Mouse (Mus musculus) liver, embryonic 12.5 days (tissue): ENCODE results near the gene Slc38a4. TPM values are rescaled to one million over a fixed set of nuclear protein-coding genes. Genes with fewer than 3 reads are reported as not detected.

Experiments used
- ATAC-seq: fragments of 200-750 bp; cut with Nextera tagmentation; 2 replicates; pipeline ENCODE4 v1.8.0; 2017; ENCODE audit warnings: moderate number of reproducible peaks, mild to moderate bottlenecking, moderate library complexity
- H3K27ac ChIP-seq: fragments of 300-500 bp; sonication (generic); 2 replicates; pipeline ENCODE4 v1.5.1; 2016; ENCODE audit warnings: mild to moderate bottlenecking
- H3K27me3 ChIP-seq: fragments of 300-500 bp; sonication (generic); replicated peaks from 2 replicates; pipeline ENCODE4 v1.6.1; 2016; ENCODE audit warnings: mild to moderate bottlenecking, moderate library complexity
- H3K36me3 ChIP-seq: fragments of 300-500 bp; sonication (generic); 2 replicates; pipeline ENCODE4 v1.6.1; 2016; ENCODE audit warnings: mild to moderate bottlenecking, moderate library complexity
- H3K4me1 ChIP-seq: fragments of 300-500 bp; sonication (generic); 2 replicates; pipeline ENCODE4 v1.6.1; 2016
- H3K4me2 ChIP-seq: fragments of 300-500 bp; sonication (generic); 2 replicates; pipeline ENCODE4 v1.6.1; 2016; ENCODE audit warnings: mild to moderate bottlenecking, moderate library complexity
- H3K4me3 ChIP-seq: fragments of 300-500 bp; sonication (generic); 2 replicates; pipeline ENCODE4 v1.5.1; 2016; ENCODE audit warnings: mild to moderate bottlenecking, moderate library complexity
- H3K9ac ChIP-seq: fragments of 300-500 bp; sonication (generic); 2 replicates; pipeline ENCODE4 v1.6.1; 2016; ENCODE audit warnings: mild to moderate bottlenecking, moderate library complexity
- H3K9me3 ChIP-seq: fragments of 300-500 bp; sonication (generic); replicated peaks from 2 replicates; pipeline ENCODE4 v1.6.1; 2016; ENCODE audit warnings: mild to moderate bottlenecking, moderate library complexity
- WGBS: fragments of 180-500 bp; shearing (Covaris S2); methylation state at CpG from one replicate; pipeline ENCODE4 v1.1.7; 2016; ENCODE audit not compliant: insufficient replicate concordance; 5-methylcytosine and 5-hydroxymethylcytosine counted together
- polyA plus RNA-seq: library from polyadenylated mRNA; unstranded; fragments of >200 nt; fragmentation: Nextera tagmentation; extraction: Ambion mirVana; gene quantifications from 2 replicates; pipeline ENCODE4 v1.2.1, GENCODE M21; 2016

Gene Slc38a4
- polyA plus RNA-seq, 1 experiment from 2014 or later = 43.1 TPM

DNA sequence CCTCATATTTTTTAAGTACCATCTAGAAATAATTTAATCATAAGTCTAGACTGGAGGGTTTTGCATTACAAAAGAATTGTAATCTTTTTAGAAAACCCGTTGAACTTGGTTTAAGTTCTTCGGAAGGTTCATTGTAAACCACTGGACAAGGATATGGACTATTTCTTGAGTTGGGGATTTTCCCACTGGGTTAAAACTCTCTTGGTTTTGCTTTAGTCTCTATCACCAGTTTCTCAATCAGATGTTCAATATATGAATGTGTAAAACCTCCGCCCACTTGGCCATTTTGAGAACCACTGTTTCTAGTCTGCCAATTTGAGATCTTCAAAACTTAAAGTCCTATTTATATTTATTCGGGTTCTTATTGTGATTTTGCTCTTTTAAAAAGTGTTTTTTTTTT lies 25.6 kb downstream of the Slc38a4 start:
- Histone ChIP-seq H3K4me3 (no peak overlapping the region), H3K27ac (no peak overlapping the region), H3K4me2 (no peak overlapping the region), H3K4me1 (peaks cover 5% of the 10 kb centered on the region; the same call in 1 of the 2 replicates), H3K9me3 (no peaks in the 10 kb centered on the region), H3K9ac (no peak overlapping the region), H3K27me3 (no peaks in the 10 kb centered on the region), H3K36me3 (no peaks in the 10 kb centered on the region)
- no peak for ATAC-seq
- 75% methylated on average over 4 of the region's 4 CpGs for WGBS

- no peaks in the 10 kb centered on the region for H3K9me3 ChIP-seq
- H3K4me1 ChIP-seq = peaks cover 5% of the 10 kb centered on the region; the same call in 1 of the 2 replicates
- no peak overlapping the region for H3K4me2 ChIP-seq
- 60% methylated on average over 9 of the region's 9 CpGs for WGBS
- H3K27me3 ChIP-seq = no peaks in the 10 kb centered on the region
- H3K36me3 ChIP-seq = no peaks in the 10 kb centered on the region
- ATAC-seq = no peak
- no peak overlapping the region for H3K9ac ChIP-seq
- H3K27ac ChIP-seq = no peak overlapping the region
- no peak overlapping the region for H3K4me3 ChIP-seq
Observed at GRCm38 (mm10) chr15:97029064-97029791, 26.5 kb downstream of the Slc38a4 start.

GRCm38 (mm10) chr15:97028651-97029050 lies 27.1 kb downstream of the Slc38a4 start:
- Histone ChIP-seq H3K4me2 (no peak overlapping the region), H3K9ac (no peak overlapping the region), H3K4me1 (peaks cover 4% of the 10 kb centered on the region; the same call in 1 of the 2 replicates), H3K36me3 (no peaks in the 10 kb centered on the region), H3K4me3 (no peak overlapping the region), H3K27me3 (no peaks in the 10 kb centered on the region), H3K27ac (no peak overlapping the region), H3K9me3 (no peaks in the 10 kb centered on the region)
- ATAC-seq = peak; percentile 68
- WGBS = 63% methylated on average over 11 of the region's 11 CpGs

GRCm38 (mm10) chr15:97028046-97028634 lies 27.6 kb downstream of the Slc38a4 start:
- Histone ChIP-seq H3K4me2 (no peak overlapping the region), H3K4me1 (no peaks in the 10 kb centered on the region), H3K27ac (peak overlapping the region; percentile 53; the same call in 1 of the 2 replicates), H3K36me3 (no peaks in the 10 kb centered on the region), H3K9me3 (no peaks in the 10 kb centered on the region), H3K9ac (no peak overlapping the region), H3K4me3 (no peak overlapping the region), H3K27me3 (no peaks in the 10 kb centered on the region)
- ATAC-seq = no peak
- 36% methylated on average over 4 of the region's 4 CpGs for WGBS

DNA sequence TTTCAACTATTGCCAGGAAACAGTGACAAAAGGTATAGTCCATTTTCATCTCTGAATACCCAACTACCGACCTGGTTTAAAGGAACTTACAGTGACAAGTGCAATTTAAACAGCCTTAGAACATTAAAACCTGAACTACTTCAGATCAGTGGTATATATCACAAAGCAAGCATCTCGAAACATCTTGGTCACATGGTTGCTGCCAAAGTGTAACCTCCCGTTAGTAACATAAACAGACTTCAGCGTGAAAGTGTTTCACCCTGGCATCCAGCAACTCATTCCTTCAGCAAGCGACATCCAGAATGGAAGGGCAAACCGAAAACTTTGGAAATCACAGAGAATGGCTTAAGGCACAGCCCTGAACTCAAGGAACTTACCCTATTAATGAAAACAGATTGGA lies 29.1 kb downstream of the Slc38a4 start:
- H3K4me2 ChIP-seq = no peak overlapping the region
- H3K9me3 ChIP-seq = no peaks in the 10 kb centered on the region
- H3K27me3 ChIP-seq = no peaks in the 10 kb centered on the region
- H3K36me3 ChIP-seq = no peaks in the 10 kb centered on the region
- no peaks in the 10 kb centered on the region for H3K4me1 ChIP-seq
- WGBS = 73% methylated on average over 6 of the region's 6 CpGs
- no peak overlapping the region for H3K27ac ChIP-seq
- ATAC-seq = no peak
- H3K4me3 ChIP-seq = no peak overlapping the region
- no peak overlapping the region for H3K9ac ChIP-seq

DNA sequence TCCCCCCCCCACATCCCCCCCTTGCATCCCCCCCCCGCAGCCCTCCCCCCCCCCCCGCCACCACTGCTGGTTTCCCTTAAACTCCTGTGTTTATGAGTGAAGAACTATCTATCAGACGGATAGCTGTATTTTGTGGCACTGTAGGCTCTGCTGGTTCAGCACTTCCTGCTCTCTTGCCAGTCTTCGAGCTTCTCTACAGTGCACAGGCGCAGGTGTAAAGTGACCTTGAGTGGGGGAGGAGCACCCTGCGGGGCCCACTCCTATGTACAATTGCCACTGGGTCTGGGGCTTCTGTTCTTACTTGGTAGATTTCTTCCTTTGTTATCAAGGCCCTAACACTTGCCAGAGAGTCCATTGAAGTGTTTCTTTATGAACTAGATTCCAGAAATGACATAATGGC lies 33.0 kb downstream of the Slc38a4 start:
- Histone ChIP-seq H3K4me1 (no peaks in the 10 kb centered on the region), H3K27ac (no peak overlapping the region), H3K4me2 (no peak overlapping the region), H3K27me3 (no peaks in the 10 kb centered on the region), H3K9ac (no peak overlapping the region), H3K36me3 (no peaks in the 10 kb centered on the region), H3K9me3 (no peaks in the 10 kb centered on the region), H3K4me3 (no peak overlapping the region)
- no peak for ATAC-seq
- whole genome bisulfite sequencing = 64% methylated on average over 5 of the region's 6 CpGs

DNA sequence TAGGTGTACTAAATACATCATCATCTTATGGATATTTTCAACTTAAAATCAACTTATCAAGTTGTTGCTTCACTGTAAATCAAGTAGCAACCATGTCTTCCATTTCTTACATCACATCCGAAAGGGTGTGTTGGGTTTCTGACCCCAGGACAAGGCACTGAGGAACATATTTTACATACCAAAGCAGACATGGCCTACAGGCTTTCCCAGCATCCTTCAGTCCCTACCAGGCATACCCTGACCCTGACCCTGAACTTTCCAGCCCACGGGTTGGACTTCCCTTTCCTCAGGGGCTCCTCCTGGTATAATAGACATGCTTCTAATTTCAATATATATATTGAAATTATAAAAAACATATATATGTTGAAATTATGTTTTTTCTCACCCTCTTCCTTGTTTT lies 33.5 kb downstream of the Slc38a4 start:
- Histone ChIP-seq H3K27me3 (no peaks in the 10 kb centered on the region), H3K9me3 (no peaks in the 10 kb centered on the region), H3K27ac (no peak overlapping the region), H3K4me2 (no peak overlapping the region), H3K9ac (no peak overlapping the region), H3K4me3 (no peak overlapping the region), H3K36me3 (no peaks in the 10 kb centered on the region), H3K4me1 (no peaks in the 10 kb centered on the region)
- ATAC-seq = no peak
- WGBS = 77% methylated on average over 2 of the region's 2 CpGs

GRCm38 (mm10) chr15:97020221-97020620 lies 35.5 kb downstream of the Slc38a4 start:
- H3K27ac ChIP-seq = no peak overlapping the region
- peaks cover 6% of the 10 kb centered on the region; the same call in 1 of the 2 replicates for H3K36me3 ChIP-seq
- no peaks in the 10 kb centered on the region for H3K4me1 ChIP-seq
- no peaks in the 10 kb centered on the region for H3K27me3 ChIP-seq
- no peak overlapping the region for H3K4me3 ChIP-seq
- no peak for ATAC-seq
- H3K9me3 ChIP-seq = no peaks in the 10 kb centered on the region
- 68% methylated on average over 6 of the region's 6 CpGs for WGBS
- H3K4me2 ChIP-seq = no peak overlapping the region
- H3K9ac ChIP-seq = no peak overlapping the region

GRCm38 (mm10) chr15:97019323-97019722 lies 36.4 kb downstream of the Slc38a4 start:
- Histone ChIP-seq H3K9me3 (no peaks in the 10 kb centered on the region), H3K9ac (no peak overlapping the region), H3K4me3 (no peak overlapping the region), H3K27me3 (no peaks in the 10 kb centered on the region), H3K4me1 (no peaks in the 10 kb centered on the region), H3K36me3 (peaks cover 8% of the 10 kb centered on the region; the same call in 1 of the 2 replicates), H3K4me2 (0 out of 2 replicates have a peak overlapping the region, but pooled peaks have one; percentile 15), H3K27ac (no peak overlapping the region)
- ATAC-seq = no peak
- 74% methylated on average over 11 of the region's 11 CpGs for WGBS

DNA sequence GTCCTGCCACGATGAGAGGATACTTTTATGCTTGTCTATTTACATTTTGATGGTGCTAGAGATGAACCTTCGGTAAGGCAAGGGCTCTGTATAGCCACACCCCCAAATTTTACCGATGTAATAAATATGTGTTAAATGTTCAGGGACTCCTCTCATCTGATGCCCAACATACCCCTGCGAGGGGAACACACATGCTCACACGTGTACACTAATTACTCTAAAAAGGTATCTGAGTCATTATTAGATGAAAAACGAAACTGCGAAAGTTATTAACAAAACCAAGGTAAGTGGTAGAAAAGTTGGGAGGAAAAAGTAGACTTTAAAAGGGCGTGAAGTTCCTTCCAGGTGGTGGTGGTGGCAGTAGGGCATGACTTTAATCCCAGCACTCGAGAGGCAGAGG lies 38.6 kb downstream of the Slc38a4 start:
- H3K9me3 ChIP-seq = no peaks in the 10 kb centered on the region
- H3K4me2 ChIP-seq = no peak overlapping the region
- no peak overlapping the region for H3K4me3 ChIP-seq
- no peaks in the 10 kb centered on the region for H3K27me3 ChIP-seq
- 71% methylated on average over 9 of the region's 9 CpGs for WGBS
- H3K36me3 ChIP-seq = peaks cover 20% of the 10 kb centered on the region; the same call in 1 of the 2 replicates
- no peak for ATAC-seq
- no peak overlapping the region for H3K9ac ChIP-seq
- no peak overlapping the region for H3K27ac ChIP-seq
- H3K4me1 ChIP-seq = no peaks in the 10 kb centered on the region

- Histone ChIP-seq H3K4me3 (no peak overlapping the region), H3K27me3 (no peaks in the 10 kb centered on the region), H3K27ac (no peak overlapping the region), H3K9ac (no peak overlapping the region), H3K9me3 (no peaks in the 10 kb centered on the region), H3K4me1 (no peaks in the 10 kb centered on the region), H3K36me3 (peaks cover 20% of the 10 kb centered on the region; the same call in 1 of the 2 replicates), H3K4me2 (no peak overlapping the region)
- ATAC-seq = no peak
- 79% methylated on average over 12 of the region's 12 CpGs for WGBS
Observed at GRCm38 (mm10) chr15:97015036-97015596, 40.6 kb downstream of the Slc38a4 start.

DNA sequence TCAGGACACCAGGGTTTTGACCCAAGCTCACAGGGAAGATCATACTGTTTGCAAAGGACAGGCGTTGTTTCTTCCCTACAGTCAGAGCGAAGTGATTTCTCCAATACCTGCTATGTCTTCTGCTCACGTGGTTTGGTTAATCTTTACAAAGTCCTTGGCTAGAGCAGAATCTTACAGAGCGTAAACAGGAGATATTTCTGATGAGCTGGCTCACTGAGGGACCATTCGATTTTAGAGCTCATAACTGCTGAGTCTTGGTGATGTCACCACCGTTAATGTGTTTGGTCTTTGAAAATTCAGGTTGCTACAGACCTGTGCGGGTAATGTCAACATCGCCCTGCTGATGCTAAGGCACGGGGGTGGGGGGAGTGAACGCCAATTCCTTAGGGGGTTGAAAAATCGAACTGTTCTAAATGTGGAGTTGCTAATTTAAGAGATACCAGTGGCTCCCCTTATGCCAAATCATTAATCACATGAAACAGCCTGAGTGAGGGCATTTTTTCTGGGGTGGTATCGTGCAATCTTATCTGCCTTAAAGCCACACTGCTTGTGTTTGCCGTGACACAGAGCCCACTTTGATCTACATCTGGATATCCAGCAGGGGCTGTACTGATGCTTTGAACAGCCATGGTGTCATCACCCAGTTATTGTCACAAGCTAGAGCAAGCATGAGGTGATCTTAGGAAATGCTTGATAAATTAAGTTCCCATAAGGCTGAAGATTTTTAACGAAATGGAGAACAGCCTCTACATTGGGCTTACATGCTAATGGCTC lies 44.0 kb downstream of the Slc38a4 start:
- H3K4me1 ChIP-seq = no peaks in the 10 kb centered on the region
- H3K4me2 ChIP-seq = no peak overlapping the region
- no peaks in the 10 kb centered on the region for H3K9me3 ChIP-seq
- H3K27ac ChIP-seq = no peak overlapping the region
- no peak overlapping the region for H3K4me3 ChIP-seq
- no peak for ATAC-seq
- peaks cover 20% of the 10 kb centered on the region; the same call in 1 of the 2 replicates for H3K36me3 ChIP-seq
- WGBS = 62% methylated on average over 14 of the region's 14 CpGs
- no peak overlapping the region for H3K9ac ChIP-seq
- no peaks in the 10 kb centered on the region for H3K27me3 ChIP-seq
